Mouse (Mus musculus): ENCODE results near the gene Nedd9.

The Nedd9 gene

DNA sequence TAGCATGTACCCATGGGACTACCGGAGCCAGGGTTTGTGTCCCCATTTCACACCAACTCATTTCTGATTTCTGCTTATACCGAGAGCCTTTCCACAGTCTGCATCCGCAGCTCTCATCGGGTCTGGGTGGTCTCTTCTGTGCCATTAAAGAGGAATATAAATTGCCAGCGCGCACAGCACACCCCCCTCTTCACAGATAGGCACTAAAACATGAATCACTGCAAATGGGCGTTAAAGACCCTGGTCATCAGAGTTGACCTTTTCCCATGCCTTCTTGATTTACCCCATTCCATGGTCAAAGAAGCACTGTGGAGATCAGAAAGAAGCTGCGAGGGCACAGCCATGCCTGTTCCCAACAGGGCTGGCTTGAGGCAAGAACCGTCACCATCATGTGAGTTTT, 109.3 kb downstream of the Nedd9 start:
- no peak for DNase-seq (ENCODE audit: extremely low read depth, insufficient read length, low spot score)

DNA sequence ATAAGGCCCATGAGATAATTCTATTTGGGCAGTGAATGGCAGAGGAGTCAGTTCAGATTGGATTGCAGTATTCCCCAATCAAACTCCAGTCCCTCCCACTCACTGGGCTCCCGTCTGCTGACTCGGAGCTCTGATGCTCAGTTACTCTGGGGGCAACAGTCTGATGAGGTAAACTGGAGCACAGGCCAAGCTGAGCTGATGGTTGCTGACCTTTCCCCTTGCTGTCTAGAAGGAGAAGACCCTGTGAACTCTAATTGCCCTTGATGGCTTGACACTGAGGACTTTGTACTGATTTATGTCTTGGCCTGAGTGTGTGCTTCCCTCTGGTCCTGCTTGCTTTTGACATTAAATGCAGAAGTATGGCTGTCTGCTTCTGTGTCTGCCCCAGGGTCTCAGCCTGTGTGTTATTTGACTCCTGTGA, 110.1 kb downstream of the Nedd9 start:
- no peak for DNase-seq (ENCODE audit: extremely low read depth, insufficient read length, low spot score)

DNA sequence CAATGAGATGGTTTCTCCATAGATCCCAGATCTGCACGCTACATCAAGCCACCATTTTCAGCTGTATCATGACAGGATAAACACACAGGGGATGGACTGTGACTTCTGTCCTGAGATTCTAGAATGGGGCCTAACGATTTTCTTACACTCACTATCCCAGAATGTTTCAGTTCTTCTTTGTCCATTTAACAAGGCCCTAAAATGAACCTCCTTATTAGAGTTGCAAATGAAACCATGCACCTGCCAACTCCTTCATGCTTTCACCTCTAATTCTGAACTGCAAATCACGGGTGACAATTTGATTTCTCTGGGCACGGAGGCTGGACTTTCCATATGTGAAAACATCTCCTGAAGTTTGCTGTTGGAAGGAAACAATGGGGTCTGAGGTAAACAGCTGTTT, 111.1 kb downstream of the Nedd9 start:
- no peak for DNase-seq (ENCODE audit: extremely low read depth, insufficient read length, low spot score)

DNA sequence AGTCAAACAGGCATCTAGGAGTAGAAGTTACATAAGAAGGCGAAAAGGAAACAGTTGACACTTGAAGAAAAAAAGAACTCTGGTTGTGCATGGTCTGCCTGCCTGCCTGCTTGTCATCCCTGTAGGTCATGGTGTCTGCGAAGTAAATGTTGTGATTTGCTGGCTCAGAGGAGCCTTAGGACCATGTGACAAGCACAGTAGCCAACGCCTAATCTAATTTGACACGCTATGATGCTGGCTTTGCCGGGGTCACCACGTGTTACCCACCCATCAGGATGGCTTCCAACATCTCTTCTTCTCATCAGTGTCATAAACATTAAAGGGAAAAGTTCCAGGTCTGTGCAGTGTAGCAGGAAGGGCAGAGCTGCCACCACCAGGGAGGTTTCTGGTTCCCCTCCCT, 111.5 kb downstream of the Nedd9 start:
- DNase-seq (ENCODE audit: extremely low read depth, insufficient read length, low spot score): no peak

DNA sequence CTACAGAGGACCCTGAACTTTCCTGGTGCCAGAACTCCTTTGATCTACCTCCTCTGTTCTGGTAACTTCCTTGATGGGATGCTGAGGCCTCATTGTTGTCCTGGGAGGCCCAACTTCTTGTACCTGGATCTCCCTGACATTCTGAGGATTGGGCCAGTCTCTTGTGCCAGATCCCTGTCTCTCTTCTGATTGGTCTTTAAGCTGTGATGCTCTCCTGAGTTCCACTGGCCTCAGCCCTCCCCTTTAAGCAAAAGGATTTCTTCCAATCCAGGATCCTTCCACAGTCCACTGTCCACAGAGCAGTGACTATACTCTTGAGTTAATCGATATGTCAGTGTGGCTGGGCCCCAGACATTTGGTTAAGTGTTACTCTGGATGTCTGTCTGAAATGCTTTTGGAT, 112.3 kb downstream of the Nedd9 start:
- DNase-seq (ENCODE audit: extremely low read depth, insufficient read length, low spot score): no peak

DNA sequence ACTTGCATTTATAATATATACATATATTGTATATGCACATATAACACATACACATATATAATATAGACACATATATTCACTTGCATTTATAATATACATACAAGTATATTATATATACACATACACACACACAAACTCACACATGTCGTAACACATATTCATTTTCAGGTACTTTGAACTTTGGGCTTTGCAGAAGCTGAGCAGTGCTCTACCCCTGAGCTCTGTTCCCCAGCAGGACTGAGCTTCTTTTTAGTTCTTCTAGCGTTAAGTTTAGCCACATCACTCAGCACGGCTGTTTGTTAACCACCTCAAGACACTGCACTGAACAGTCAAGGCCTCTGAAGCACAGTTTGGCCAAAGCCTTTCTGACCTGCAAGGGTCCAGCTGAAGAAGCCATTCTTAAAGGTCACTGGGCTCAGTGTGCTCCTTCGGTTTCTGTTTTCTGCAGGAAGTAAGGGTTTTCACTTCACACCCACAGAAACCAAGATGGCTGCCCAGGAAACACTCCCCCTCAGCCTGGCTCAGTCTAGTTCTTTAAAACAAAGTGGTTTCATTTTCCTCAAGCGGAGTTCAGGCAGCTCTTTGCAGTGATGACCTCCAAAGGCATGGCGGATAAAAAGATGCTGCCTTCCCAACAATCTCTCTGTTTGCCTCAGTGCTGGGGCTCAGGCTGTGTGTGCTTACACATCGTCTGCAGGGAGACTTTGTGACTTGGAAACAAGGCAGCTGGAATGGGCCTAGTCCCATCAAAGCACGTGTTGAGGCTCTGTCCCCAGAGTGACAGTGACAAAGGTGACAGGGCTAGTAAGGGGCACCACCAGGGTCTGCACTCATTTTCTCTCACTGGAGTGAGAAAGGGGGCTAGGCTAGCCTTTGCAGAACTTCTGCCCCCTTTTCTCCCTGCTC, 114.4 kb downstream of the Nedd9 start:
- no peak for DNase-seq (ENCODE audit: extremely low read depth, insufficient read length, low spot score)

DNA sequence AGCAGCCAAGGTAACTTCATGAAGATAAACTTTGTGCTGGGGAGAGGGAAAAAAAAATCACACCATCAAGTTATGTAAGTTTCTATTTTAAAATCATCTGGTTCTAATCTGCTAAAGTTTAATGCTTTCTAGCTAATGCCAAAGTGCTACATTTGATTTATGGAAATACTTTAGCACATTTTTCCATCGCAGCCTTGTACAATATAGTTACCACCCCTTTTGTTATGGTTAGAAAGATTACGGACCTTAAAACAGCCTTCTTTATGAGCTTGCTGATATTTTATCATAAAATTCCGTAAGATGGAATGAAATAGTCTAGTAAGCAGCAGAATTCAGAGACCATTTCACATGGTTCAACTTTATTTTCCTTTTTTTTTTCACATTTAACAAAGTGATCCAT, 115.6 kb downstream of the Nedd9 start:
- DNase-seq (ENCODE audit: extremely low read depth, insufficient read length, low spot score): no peak

DNA sequence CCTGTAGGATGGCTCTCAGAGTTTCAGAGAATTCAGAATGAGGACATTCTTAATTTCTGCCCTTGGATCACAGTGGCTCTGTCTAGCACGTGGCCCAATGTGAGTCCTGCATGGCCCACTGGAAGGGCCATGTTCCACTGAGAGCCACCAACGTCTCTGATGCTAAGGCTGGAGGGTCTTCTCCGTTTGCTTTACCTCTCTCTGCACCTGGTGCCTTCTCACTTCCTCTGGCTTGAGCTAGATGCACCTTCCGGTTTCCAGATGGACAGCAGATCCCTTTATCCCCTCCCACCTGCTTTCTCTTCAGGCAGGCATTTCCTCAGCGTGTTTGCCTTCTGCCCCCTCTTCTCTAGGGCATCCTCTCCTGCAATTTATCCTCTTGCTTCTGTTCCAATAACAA, 118.5 kb downstream of the Nedd9 start:
- DNase-seq (ENCODE audit: extremely low read depth, insufficient read length, low spot score): no peak

DNA sequence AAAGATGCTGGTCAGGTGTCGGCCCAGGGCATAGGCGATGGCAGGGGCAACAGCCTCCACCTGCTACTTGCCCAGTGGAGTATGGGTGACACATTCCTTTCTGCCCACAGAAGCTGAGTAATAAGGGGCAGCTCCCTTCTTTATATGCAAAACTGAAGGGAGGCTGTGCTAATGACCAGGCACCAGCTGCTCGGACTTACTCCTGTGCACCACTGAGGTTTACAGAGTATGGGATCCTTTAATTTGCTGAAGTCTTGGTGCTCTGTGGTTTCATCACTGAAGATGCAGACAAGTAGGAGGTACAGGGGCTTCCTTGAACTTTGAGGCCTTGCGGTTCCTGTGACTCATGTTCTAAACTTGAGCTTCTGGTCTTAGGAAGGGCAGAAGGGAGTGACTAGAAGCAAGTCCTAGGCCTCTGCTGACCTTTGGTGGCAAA, 120.0 kb downstream of the Nedd9 start:
- DNase-seq (ENCODE audit: extremely low read depth, insufficient read length, low spot score): peak; percentile 77

DNA sequence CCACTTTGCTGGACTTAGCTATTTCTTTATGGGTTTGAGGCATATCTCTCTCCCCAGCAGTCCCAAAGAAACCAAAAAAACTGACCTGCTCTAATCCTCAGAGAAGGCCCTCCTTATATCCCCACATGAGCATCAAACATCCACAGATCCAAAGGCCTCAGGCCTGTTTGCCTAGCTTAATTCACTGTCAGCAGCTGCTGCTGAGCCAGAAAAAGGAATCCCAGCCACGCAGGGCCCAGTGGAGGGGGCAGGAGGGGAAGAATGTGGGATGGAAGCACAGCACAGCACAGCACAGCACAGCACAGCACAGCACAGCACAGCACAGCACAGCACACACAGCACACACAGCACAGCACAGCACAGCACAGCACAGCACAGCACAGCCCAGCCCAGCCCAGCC, 120.6 kb downstream of the Nedd9 start:
- DNase-seq (ENCODE audit: extremely low read depth, insufficient read length, low spot score): peak; percentile 29

DNA sequence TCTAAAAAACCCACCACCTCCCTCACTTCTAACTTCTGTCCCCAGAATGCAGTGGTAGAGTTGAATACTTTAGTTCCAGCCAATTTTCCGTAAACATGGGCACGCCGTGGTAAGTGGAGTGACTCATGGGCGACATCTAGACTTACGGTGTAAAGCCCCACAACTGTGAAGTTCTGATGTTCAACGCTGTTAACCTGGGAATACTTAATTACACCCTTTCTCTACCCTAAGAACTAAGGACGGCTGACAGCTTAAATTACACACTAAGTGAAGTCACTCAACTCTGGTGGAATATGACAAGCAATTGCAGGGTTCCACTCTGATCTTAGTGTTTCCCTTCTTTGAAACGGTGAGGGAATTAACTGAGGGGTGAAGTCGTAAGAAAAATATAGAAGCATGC, 122.9 kb downstream of the Nedd9 start:
- DNase-seq (ENCODE audit: extremely low read depth, insufficient read length, low spot score): no peak

DNA sequence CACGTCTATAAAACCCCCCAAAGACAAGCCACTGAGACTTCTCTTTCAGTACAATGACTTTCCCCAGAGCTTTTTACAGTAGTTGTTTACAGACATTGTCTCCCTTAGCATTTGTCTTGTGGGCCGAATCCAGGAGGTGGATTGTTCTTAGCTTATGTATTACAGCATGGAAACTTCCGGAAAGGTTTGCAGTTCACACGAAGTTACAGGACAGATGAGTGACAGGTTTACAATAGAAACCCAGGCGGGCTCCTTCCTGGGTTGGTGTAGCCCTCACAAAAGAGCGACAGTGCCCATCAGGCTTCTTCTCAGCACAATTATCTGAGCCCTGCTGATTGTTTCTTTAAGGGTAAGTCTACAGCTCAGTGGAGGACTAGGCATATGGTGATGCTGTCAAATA, 124.3 kb downstream of the Nedd9 start:
- DNase-seq (ENCODE audit: extremely low read depth, insufficient read length, low spot score): no peak

DNA sequence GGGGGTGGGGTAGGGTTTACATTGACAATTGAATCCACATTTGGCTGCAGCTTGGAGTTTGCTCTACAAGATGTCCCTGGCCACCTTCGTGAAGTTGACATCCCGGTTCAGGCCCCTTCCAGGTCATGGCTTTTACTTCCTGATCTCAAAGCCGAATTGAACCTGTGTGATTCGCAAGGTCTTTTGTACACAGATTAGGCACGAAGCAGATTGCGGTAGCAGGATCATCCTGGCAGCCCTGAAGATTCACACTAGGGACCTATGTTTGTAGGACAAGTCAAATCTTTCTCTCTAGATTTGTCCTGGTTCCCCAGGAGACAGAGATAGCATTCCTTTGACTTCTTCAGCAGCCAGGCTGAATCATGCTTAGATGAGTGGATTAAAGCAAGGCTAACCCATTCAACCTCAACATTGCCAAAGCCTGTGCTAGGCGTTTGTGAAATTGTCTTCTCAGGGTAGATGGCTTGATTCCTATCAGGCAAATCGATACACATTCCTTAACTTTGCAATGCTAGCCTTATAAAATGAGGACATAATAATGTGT, 126.8 kb downstream of the Nedd9 start:
- DNase-seq (ENCODE audit: extremely low read depth, insufficient read length, low spot score): no peak

DNA sequence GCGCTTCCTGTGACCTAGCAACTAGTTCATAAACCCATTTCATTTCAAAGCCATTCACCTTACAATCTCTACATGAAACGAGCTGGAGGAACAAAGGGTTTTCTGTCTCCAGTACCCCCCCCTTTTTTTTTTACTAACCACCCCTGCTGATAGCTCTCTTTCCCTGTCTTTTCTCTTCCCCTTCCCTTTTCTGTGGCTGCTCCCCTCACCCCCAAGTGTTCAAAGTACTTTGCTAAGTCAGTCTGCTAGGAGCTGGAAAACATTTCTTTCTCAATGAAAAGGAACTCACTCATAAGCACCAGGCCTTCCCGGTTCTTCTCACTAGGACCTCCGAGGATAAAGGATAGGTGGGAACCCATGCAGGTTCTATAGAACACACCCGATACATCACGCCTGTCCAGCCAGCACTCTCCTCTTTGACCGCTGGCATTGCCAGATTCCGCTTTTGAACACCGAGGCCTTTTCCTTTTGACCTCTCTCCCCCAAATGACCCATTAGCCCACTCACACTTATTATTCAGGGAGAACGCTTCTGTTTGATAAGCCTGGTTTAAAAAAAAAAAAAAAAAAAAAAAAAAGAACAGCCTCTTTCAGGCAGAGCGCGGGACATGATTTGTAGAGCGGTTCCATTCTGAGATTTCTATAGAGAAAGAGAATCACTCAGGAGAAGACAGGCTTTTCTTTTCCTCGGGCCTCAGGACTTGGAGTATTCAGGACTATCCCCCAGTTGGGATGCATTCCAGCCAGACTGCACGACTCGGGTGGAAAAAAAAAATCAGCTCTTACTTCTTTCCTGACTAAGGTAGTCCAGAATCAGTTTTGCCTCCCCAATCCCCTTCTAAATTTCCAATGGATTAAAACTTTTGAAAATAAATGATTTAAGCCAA, 127.6 kb downstream of the Nedd9 start:
- no peak for DNase-seq (ENCODE audit: extremely low read depth, insufficient read length, low spot score)

DNA sequence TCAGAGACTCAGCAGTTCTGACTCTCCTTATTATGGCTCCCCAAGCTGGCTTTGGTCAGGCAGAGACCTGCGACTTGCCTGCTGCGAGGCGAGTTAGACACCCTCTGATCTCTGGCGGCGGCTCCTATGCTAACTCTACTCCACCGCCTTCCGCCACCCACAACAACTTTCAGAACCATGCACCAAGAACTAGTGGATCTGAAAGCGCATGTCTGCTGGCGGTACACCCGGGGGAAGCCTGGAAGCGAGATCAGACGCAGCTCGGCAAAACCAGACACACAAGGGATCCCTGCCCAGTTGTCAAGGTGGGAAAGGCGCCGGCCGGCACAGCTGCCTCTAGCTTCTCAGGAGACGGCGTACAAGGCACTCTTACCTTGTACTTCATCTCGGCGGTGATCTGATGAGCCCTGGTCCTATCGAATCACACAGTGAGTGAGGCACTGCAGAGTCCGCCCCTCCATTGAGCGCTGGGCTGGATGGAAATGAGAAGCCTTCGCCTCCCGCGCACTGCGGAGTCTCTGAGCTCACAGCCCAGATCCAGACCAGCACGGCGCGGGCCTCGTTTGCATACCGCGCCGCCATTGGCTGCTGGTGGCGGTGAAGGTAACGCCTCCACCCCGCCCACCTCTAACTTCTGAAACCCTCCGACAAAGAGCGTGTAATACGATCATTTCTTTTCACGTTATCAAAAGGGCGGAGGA, 128.5 kb downstream of the Nedd9 start:
- peak; percentile 91 for DNase-seq (ENCODE audit: extremely low read depth, insufficient read length, low spot score)

DNA sequence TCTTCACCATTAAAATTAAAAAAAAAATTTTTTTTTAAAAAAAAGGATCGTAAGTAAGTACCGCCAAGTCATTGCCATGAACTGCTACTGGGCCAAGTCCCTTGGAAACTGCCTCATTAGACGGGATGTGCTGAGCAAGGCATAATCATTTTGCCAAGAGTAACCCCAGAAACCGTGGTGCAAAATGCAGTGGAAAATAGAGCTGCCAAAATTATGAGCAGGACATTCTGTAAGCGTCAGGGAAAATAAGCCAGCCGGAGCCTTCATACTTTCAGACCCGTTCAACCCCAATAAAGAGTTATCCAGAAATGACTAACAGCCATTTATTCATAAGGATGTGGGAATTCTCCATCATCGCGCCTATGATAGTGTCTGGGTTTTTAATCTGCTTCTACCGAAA, 129.2 kb downstream of the Nedd9 start:
- DNase-seq (ENCODE audit: extremely low read depth, insufficient read length, low spot score): no peak

DNA sequence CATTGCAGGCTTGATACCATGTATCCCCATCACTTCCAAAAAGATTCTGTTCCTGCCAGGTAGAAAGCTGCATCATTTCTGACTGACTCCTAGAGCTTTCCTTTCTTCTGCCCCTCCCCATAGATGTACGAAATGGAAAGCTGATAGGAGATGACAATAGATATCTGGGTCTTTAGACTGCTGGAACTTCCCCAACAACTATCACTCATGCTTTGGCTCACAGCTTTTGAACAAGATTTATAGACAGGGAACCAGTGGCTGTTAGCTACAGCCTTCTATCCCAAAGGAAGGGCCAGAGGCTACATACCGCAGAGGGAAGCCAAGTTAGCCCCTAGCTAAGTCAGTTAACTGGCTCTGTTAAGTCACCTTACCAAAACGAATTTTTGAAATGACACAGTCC, 129.6 kb downstream of the Nedd9 start:
- no peak for DNase-seq (ENCODE audit: extremely low read depth, insufficient read length, low spot score)

DNA sequence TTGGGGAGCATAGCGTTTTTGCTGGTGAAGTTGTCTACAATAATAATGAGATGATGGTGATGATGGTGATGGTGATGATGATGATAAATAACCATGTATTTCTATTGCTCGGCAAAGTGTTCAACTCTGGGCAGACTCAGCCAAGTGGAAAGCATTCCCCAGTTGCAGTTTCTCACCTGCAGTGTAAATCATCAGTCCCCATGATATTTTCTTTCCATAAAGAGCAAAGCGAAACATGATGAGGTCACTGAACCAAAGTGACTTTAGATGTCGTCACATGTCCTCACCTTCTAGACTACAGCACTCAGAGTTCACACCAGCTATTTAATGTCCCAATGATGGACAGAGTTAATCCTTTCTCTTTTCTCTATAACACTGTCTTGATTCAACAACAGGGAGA, 130.0 kb downstream of the Nedd9 start:
- DNase-seq (ENCODE audit: extremely low read depth, insufficient read length, low spot score): no peak

DNA sequence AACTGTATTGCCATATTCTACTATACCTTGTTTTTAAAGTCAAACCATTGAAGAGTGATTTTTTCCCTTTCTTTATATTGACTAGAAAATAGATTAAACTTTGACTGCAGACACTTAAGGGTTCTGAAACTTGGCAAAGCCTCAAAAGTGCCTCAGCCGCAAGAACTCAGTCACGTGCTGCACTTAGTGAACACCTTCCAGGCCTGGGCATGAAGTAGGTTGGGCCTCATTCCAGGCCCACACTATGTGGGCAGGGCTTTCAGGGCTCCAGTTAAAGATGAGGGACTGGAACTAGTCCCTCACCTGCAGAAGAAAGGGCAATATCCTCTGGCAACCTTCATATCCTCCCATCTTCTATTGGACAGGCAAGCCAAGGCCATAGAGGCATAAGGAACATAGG, 131.6 kb downstream of the Nedd9 start:
- DNase-seq (ENCODE audit: extremely low read depth, insufficient read length, low spot score): no peak

DNA sequence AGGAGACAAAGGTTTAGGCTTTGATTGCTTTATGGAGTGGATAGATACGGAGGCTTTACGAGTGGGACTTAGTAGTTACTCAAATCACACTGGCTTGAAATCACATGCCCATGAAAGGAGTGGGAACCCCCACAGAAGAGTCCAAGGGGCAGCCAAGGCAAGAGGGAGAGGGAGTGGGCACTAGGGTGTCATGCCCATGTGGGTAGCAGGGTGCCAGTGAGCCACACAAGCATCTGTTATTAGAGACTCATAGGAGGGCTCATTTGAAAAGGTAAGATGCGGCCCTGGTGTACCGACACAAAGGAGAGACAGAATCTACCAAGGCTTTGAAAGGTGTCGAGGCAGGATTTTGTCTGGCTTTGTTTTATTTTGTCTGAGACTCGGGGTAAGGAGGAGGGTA, 132.6 kb downstream of the Nedd9 start:
- no peak for DNase-seq (ENCODE audit: extremely low read depth, insufficient read length, low spot score)

DNA sequence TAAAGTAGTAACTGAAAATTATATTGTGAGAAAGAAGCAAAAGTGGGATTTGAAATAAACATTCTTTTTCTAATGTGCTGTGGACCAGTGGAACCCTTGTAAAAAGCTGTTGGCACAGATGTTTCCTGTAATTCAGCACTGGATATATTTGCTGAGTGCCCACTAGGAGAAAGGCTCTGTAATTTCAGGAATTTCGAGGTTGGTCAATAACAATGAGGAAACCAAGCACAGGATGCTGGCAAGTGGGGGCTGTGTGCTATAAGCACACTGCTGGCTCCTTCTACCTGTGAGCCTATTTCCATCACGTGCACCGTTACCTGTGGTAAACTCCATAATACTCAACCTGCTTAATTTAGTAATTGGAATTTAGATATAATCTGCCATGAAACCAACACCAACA, 133.5 kb downstream of the Nedd9 start:
- no peak for DNase-seq (ENCODE audit: extremely low read depth, insufficient read length, low spot score)

Measured in 3134 (cell line).